Mouse (Mus musculus) hindbrain, embryonic 14.5 days (tissue): Measurements from ENCODE around the gene Cntnap5c. TPM values are rescaled to one million over a fixed set of nuclear protein-coding genes. Genes with fewer than 3 reads are reported as not detected.

ENCODE experiments used
- ATAC-seq: fragments of 200-750 bp; cut with Nextera tagmentation; 2 replicates; pipeline ENCODE4 v1.8.0; 2017; ENCODE audit warnings: moderate number of reproducible peaks, mild to moderate bottlenecking, moderate TSS enrichment, moderate library complexity; ENCODE audit not compliant: low FRiP score
- DNase-seq: peaks from one replicate; pipeline ENCODE4 v3.0.0-alpha.2; 2015; ENCODE audit warnings: low spot score
- H3K27ac ChIP-seq: fragments of 300-500 bp; sonication (generic); 2 replicates; pipeline ENCODE4 v1.5.1; 2014; ENCODE audit warnings: mild to moderate bottlenecking, moderate library complexity
- H3K27me3 ChIP-seq: fragments of 300-500 bp; sonication (generic); 2 replicates; pipeline ENCODE4 v1.6.1; 2014; ENCODE audit warnings: mild to moderate bottlenecking, low read length, mixed read lengths; ENCODE audit not compliant: control insufficient read depth, insufficient read depth
- H3K36me3 ChIP-seq: fragments of 300-500 bp; sonication (generic); replicated peaks from 2 replicates; pipeline ENCODE4 v1.6.1; 2014; ENCODE audit not compliant: control insufficient read depth, insufficient read depth
- H3K4me1 ChIP-seq: fragments of 300-500 bp; sonication (generic); replicated peaks from 2 replicates; pipeline ENCODE4 v1.6.1; 2014; ENCODE audit warnings: antibody characterized with exemption, low read length, mixed read lengths; ENCODE audit not compliant: control insufficient read depth, insufficient read depth
- H3K4me2 ChIP-seq: fragments of 300-500 bp; sonication (generic); replicated peaks from 2 replicates; pipeline ENCODE4 v1.6.1; 2014; ENCODE audit warnings: mild to moderate bottlenecking, moderate library complexity
- H3K4me3 ChIP-seq: fragments of 300-500 bp; sonication (generic); replicated peaks from 2 replicates; pipeline ENCODE4 v1.5.1; 2014; ENCODE audit warnings: mild to moderate bottlenecking, low read length
- H3K9ac ChIP-seq: fragments of 300-500 bp; sonication (generic); 2 replicates; pipeline ENCODE4 v1.6.1; 2014
- H3K9me3 ChIP-seq: fragments of 300-500 bp; sonication (generic); 2 replicates; pipeline ENCODE4 v1.6.1; 2016; ENCODE audit warnings: low read length; ENCODE audit not compliant: control insufficient read depth
- WGBS: fragments of 180-500 bp; shearing (Covaris S2); extraction: QIAGEN DNeasy Blood & Tissue Kit; methylation state at CpG from one replicate; pipeline ENCODE4 v1.1.7; 2014; 5-methylcytosine and 5-hydroxymethylcytosine counted together
- polyA plus RNA-seq: library from polyadenylated mRNA; unstranded; fragments of >200 nt; fragmentation: Nextera tagmentation; extraction: Ambion mirVana; gene quantifications from 2 replicates; pipeline ENCODE4 v1.2.1, GENCODE M21; 2014

Gene Cntnap5c
- polyA plus RNA-seq, 1 experiment from 2014 or later, result 2.0 TPM

GRCm38 (mm10) chr17:58408756-58409155, 639.4 kb downstream of the Cntnap5c start:
- no peaks in the 10 kb centered on the region for H3K36me3 ChIP-seq
- no peaks in the 10 kb centered on the region for H3K4me1 ChIP-seq
- no peaks in the 10 kb centered on the region for H3K9me3 ChIP-seq
- no peak for DNase-seq
- WGBS, result 84% methylated on average over 1 of the region's 1 CpGs
- no peak overlapping the region for H3K4me2 ChIP-seq
- no peaks in the 10 kb centered on the region for H3K27me3 ChIP-seq
- no peak overlapping the region for H3K27ac ChIP-seq
- H3K4me3 ChIP-seq, result no peak overlapping the region
- no peak overlapping the region for H3K9ac ChIP-seq
- ATAC-seq, result no peak

- no peaks in the 10 kb centered on the region for H3K4me1 ChIP-seq
- H3K4me2 ChIP-seq, result no peak overlapping the region
- H3K9me3 ChIP-seq, result no peaks in the 10 kb centered on the region
- ATAC-seq (no peak), DNase-seq (no peak)
- no peak overlapping the region for H3K27ac ChIP-seq
- no peaks in the 10 kb centered on the region for H3K27me3 ChIP-seq
- H3K4me3 ChIP-seq, result no peak overlapping the region
- no peak overlapping the region for H3K9ac ChIP-seq
- H3K36me3 ChIP-seq, result no peaks in the 10 kb centered on the region
Measured at GRCm38 (mm10) chr17:58437443-58437842, 668.1 kb downstream of the Cntnap5c start.

Other genes starting within 250 kb of the Cntnap5c start
- not detected in 2 replicates for gene Vmn2r120, start 224.1 kb upstream of the Cntnap5c start, polyA plus RNA-seq
- not detected in 2 replicates for gene Gm21834, start 27.4 kb upstream of the Cntnap5c start, polyA plus RNA-seq